Mouse (Mus musculus) olfactory bulb, adult 2 months (tissue): ENCODE data around the gene Stk19.

Experiments used
- CTCF ChIP-seq: fragments of 200-500 bp; IDR thresholded peaks from 2 replicates; pipeline ENCODE4 v1.5.1; 2012; ENCODE audit warnings: low read depth, mild to moderate bottlenecking, low read length, moderate library complexity; ENCODE audit not compliant: insufficient read depth
- POLR2A ChIP-seq: fragments of 200-500 bp; IDR thresholded peaks from 2 replicates; pipeline ENCODE4 v1.6.1; 2012; ENCODE audit warnings: mild to moderate bottlenecking, low read depth, low read length, moderate library complexity; ENCODE audit not compliant: insufficient read depth

- no peak for TF ChIP-seq CTCF
- no peak for TF ChIP-seq POLR2A
These were observed 21.9 kb downstream of the Stk19 start for GRCm38 (mm10) chr17:34814818-34815370.
